Mouse (Mus musculus): ENCODE measurements around the gene Zfand6.

Zfand6 gene

GRCm38 (mm10) chr7:84594087-84594916, 95.5 kb downstream of the Zfand6 start:
- DNase-seq (ENCODE audit: low read depth): peak; percentile 87

GRCm38 (mm10) chr7:84591347-84591746, 98.4 kb downstream of the Zfand6 start:
- no peak for DNase-seq (ENCODE audit: low read depth)

GRCm38 (mm10) chr7:84590622-84591021, 99.1 kb downstream of the Zfand6 start:
- DNase-seq (ENCODE audit: low read depth): no peak

GRCm38 (mm10) chr7:84587101-84587783, 102.5 kb downstream of the Zfand6 start:
- DNase-seq (ENCODE audit: low read depth): no peak

- no peak for DNase-seq (ENCODE audit: low read depth)
Observed at GRCm38 (mm10) chr7:84586360-84587100, 103.2 kb downstream of the Zfand6 start.

GRCm38 (mm10) chr7:84585086-84585485, 104.7 kb downstream of the Zfand6 start:
- no peak for DNase-seq (ENCODE audit: low read depth)

- DNase-seq (ENCODE audit: low read depth): no peak
Observed at GRCm38 (mm10) chr7:84579769-84580168, 110.0 kb downstream of the Zfand6 start.

- DNase-seq (ENCODE audit: low read depth): no peak
Observed at GRCm38 (mm10) chr7:84578841-84579240, 110.9 kb downstream of the Zfand6 start.

- peak; percentile 35 for DNase-seq (ENCODE audit: low read depth)
Observed at GRCm38 (mm10) chr7:84577034-84577433, 112.7 kb downstream of the Zfand6 start.

GRCm38 (mm10) chr7:84566200-84566599, 123.6 kb downstream of the Zfand6 start:
- DNase-seq (ENCODE audit: low read depth): peak; percentile 52

- DNase-seq (ENCODE audit: low read depth): peak; percentile 23
Observed at GRCm38 (mm10) chr7:84564236-84564635, 125.5 kb downstream of the Zfand6 start.

All from NIH3T3 (cell line).